Mouse (Mus musculus): ENCODE results near the gene Zfp518b.

Zfp518b gene

GRCm38 (mm10) chr5:38684164-38684911 lies at the start of gene Zfp518b:
TSS of gene Zfp518b (minus strand) at chr5:38684826.
- ATAC-seq (ENCODE audit: insufficient number of reproducible peaks, low FRiP score, low TSS enrichment) = peak; percentile 77

DNA sequence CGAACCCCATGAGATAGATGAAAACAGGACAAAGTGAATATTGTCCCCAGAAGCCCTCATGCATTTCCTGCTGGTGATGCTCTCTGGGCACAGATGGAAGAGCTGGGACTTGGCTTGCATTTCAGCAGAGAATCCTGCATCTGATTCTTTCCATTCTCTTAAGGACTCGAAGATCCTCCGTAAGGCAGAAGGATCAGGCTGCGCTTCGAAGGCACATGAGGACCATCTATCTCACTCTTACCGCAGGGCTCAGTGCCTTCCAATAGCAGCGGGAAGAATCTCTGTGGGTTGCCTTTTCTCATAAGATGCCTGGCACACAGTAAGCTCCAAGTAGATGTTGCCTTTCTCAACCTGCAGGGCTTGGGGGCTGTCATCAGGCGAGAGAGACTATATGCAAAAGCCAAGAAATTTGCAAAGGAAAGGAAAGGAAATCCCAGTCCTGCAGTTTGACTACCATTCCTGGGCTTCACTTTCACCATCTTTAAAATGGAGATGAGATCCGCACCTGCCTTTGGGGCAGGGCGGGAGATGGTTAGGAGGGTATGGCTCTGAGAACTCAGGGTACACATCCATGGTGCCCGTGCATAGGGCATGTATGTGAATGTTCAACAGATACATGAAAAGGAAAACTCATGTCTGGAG lies 24.4 kb upstream of the Zfp518b start:
- ATAC-seq (ENCODE audit: insufficient number of reproducible peaks, low FRiP score, low TSS enrichment) = peak; percentile 55; the same call in 1 of the 2 replicates

DNA sequence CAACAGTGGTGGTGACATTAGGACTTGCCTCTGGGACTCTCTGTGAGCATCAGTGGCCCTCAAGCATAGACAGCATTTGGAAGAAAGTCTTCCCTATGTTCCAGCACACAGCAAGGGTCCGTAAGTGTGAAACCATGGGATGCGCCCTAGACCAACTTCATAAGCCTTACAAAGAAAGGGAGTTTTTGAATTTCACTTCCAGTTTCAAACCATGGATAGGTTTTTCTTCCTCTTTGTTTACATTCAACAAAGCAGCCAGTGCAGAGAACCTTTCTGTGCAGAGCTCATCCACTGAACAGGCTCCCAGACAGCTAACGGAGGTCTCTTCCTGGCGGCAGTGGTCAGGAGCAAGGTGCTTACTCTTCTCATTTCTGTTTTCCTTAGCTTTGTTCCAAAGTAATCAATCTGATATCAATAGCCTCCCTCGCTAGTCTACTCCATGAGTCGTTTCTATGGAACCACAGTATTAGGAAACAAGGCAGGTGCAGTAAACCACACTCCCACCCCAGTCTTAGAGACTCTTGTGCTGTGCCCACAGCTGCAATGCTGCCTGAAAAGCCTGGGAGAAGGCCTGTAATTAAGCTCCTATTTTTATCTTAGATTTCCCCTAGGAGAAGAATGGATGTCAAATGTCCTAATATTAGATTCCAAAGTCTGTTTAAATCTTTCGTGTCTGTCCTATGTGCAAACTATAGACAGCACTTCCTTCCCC lies 22.9 kb upstream of the Zfp518b start:
- ATAC-seq (ENCODE audit: insufficient number of reproducible peaks, low FRiP score, low TSS enrichment) = no peak

GRCm38 (mm10) chr5:38702941-38703340 lies 18.3 kb upstream of the Zfp518b start:
- ATAC-seq (ENCODE audit: insufficient number of reproducible peaks, low FRiP score, low TSS enrichment) = no peak

DNA sequence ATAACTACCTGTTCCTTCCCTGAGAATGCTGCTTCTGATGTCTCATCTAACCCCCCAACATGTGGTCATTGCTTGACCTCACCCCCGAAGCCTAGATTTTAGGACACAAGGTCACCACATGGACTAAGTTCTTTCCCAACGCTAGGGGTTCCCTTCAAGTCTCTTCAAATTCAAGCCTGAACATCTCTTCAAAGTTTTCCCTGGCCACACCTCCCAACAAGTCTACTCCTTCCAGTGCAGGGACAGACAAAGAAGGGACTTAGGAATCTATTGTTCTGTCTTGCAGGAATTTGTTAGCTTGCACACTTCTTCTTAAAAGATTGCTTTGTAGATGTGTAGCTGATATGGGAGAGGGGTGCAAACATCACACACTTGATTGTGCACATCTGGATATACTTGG lies 17.5 kb upstream of the Zfp518b start:
- ATAC-seq (ENCODE audit: insufficient number of reproducible peaks, low FRiP score, low TSS enrichment) = no peak

GRCm38 (mm10) chr5:38698466-38698865 lies 13.8 kb upstream of the Zfp518b start:
- no peak for ATAC-seq (ENCODE audit: insufficient number of reproducible peaks, low FRiP score, low TSS enrichment)

- ATAC-seq (ENCODE audit: insufficient number of reproducible peaks, low FRiP score, low TSS enrichment) = no peak
These were observed 13.4 kb upstream of the Zfp518b start for GRCm38 (mm10) chr5:38698046-38698445.

GRCm38 (mm10) chr5:38696616-38697375 lies 12.2 kb upstream of the Zfp518b start:
- ATAC-seq (ENCODE audit: insufficient number of reproducible peaks, low FRiP score, low TSS enrichment) = no peak

- ATAC-seq (ENCODE audit: insufficient number of reproducible peaks, low FRiP score, low TSS enrichment) = no peak
These were observed 8.2 kb upstream of the Zfp518b start for GRCm38 (mm10) chr5:38692859-38693258.

DNA sequence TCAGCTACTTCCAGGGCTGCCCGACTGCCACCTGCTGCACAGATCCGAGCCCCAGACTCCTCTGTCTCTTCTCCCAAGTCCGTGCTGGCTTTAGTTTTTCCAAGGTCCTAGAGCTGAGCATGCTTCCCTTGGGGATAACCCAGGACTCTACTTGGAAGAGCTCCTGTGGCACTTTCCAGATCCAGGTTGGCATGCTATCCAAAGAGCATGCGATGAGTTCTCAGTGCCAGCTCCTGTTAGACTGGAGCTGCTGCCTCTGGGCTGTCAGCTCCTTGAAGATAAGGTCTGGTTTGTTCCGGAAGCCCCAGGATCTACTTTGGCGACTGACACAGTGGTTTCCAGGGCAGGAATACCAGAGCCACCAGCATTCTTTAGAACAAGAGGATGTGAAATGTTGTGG lies 4.6 kb upstream of the Zfp518b start:
- no peak for ATAC-seq (ENCODE audit: insufficient number of reproducible peaks, low FRiP score, low TSS enrichment)

DNA sequence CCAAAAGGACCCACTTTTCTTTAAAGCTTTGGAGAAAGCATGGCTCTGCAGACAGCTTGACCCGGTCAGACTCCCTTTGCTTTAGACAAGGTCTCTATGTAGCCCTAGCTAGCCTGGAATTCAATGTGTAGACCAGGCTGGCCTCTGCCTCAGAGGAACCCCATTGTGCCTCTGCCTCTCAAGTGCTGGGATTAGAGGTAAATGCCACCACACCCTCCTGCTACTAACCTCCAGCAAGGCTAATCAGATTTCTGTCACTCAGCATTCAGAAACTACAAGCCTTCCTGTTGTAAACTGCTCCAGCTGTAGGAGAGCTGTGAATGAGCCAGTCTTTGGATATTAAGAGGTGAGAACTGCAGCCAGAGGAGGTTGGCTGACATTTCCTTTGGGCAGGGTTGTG lies 3.1 kb upstream of the Zfp518b start:
- no peak for ATAC-seq (ENCODE audit: insufficient number of reproducible peaks, low FRiP score, low TSS enrichment)

- ATAC-seq (ENCODE audit: insufficient number of reproducible peaks, low FRiP score, low TSS enrichment) = no peak
These were observed 25.8 kb downstream of the Zfp518b start for GRCm38 (mm10) chr5:38658836-38659235.

DNA sequence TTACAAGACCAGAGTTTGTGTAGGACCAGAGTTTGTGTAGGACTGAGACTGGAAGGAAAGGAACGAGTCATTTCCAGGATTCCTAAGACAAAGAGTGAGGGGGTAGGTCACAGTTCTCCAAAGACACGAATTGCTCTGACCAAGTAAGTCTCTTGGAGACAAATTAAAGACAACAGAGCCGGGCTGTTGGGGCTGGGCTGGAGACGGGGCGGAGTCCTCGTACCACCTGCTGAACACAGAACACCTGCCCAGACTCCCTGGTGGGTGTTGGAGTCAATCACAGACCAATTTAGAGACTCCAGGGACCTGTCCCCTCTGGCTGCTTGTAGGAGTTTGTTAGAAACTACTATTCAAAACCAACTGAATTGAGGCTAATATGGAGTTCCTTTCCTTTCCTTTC lies 28.4 kb downstream of the Zfp518b start:
- no peak for ATAC-seq (ENCODE audit: insufficient number of reproducible peaks, low FRiP score, low TSS enrichment)

- 0 out of 2 replicates have a peak, but pooled peaks have one; percentile 36 for ATAC-seq (ENCODE audit: insufficient number of reproducible peaks, low FRiP score, low TSS enrichment)
These were observed 29.2 kb downstream of the Zfp518b start for GRCm38 (mm10) chr5:38655421-38655928.

- no peak for ATAC-seq (ENCODE audit: insufficient number of reproducible peaks, low FRiP score, low TSS enrichment)
These were observed 30.1 kb downstream of the Zfp518b start for GRCm38 (mm10) chr5:38654571-38654970.

DNA sequence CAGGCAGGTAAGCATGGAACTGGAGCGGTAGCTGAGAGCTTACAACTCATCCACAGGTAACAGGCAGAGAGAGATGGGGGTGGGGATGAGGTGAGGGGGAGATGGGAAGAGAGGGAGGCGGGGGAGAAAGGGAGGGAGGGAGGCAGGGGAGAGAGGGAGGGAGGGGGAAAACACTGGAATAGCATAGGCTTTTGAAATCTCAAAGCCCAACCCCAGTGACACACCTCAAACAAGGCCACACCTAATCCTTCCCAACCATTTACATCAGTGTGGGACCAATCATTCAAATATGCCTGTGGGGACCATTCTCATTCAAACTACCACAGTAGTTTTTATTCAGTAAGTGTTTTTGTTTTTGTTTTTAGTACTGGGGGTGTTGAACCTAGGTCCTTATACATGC lies 31.5 kb downstream of the Zfp518b start:
- ATAC-seq (ENCODE audit: insufficient number of reproducible peaks, low FRiP score, low TSS enrichment) = no peak

GRCm38 (mm10) chr5:38651455-38651854 lies 33.2 kb downstream of the Zfp518b start:
- ATAC-seq (ENCODE audit: insufficient number of reproducible peaks, low FRiP score, low TSS enrichment) = no peak

DNA sequence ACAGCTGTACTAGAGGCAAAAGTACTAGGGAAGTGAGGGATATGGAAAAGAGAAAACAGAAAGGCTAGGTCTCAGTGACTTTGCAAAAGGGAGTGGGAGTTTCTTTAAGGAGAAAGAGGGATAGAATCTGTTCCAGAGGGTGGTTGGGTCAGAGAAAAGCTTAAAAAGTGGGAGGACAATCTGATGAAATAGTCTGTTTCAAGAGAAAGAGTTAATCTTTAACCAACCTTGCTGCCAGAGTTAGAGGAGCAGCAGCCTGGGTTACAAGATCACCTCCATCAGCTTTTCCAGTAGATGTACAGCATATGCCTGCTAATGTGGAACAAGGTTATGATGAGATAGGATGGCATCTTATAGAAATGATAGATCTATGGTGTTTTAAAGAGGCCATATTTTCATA lies 43.1 kb downstream of the Zfp518b start:
- ATAC-seq (ENCODE audit: insufficient number of reproducible peaks, low FRiP score, low TSS enrichment) = no peak

GRCm38 (mm10) chr5:38636301-38636749 lies 48.3 kb downstream of the Zfp518b start:
- ATAC-seq (ENCODE audit: insufficient number of reproducible peaks, low FRiP score, low TSS enrichment) = peak; percentile 92

DNA sequence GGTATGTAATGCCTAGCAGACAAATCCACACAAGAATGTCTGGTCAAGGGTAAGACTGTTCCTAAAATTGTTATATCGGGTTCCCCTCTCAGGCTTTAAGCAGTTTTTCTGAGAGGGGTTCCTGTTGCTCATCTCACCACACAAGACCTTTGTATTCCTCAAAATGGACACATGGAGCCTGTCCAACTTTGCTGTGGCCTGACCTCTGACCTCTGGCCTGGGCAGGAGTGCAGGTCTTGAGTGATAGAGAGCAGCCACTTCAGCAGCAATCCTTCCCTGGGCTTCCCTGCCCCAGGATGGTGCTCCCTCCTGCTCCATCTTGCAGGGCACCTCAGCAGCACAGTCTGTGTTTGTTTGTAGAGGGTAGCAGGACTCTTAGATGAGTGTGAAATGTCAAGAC lies 48.9 kb downstream of the Zfp518b start:
- peak; percentile 19 for ATAC-seq (ENCODE audit: insufficient number of reproducible peaks, low FRiP score, low TSS enrichment)

All from cerebellum, adult (tissue).